ENCODE assay signal across 8 mouse cellular contexts in genomic region chr5:113929526-113929925, GRCm38 (mm10). TPM values are rescaled to one million over a fixed set of nuclear protein-coding genes. Genes with fewer than 3 reads are reported as not detected.
DNase-seq lines count a peak whose midpoint lies in the region; ATAC-seq and TF ChIP-seq lines count a peak whose summit lies in the region.
"Had no signal": no experiment of that assay in that cellular context is flagged by ENCODE, and none has a peak within 500 bp of the region (broad histone marks: within the 10 kb centered on the region; RNA-seq: fewer than 3 reads in every experiment).

No protein-coding gene starts in this region.

- H3K4me3 ChIP-seq in heart, embryonic 16.5 days (ENCODE audit: low read length): no peak overlapping the region
- H3K4me3 ChIP-seq in lung, embryonic 15.5 days: no peak overlapping the region
- H3K4me3 ChIP-seq in lung, adult 2 months (replicated peaks; ENCODE audit: extremely low read depth, low read depth, low read length): no peak overlapping the region
- no peak overlapping the region for H3K4me3 ChIP-seq in bone marrow macrophage, adult 2 months (ENCODE audit: insufficient read depth, low read length)
- no peak overlapping the region for H3K4me3 ChIP-seq in liver, postnatal 0 days (ENCODE audit: low read depth, low read length)

- peak overlapping the region; percentile 70 for H3K27ac ChIP-seq in heart, embryonic 16.5 days (ENCODE audit: low read length)
- H3K27ac ChIP-seq in lung, embryonic 15.5 days: peak overlapping the region; percentile 63
- peak overlapping the region; percentile 74 for H3K27ac ChIP-seq in bone marrow macrophage, adult 2 months (ENCODE audit: insufficient read depth, low read depth, low read length)
- 0 out of 2 replicates have a peak overlapping the region, but pooled peaks have one; percentile 29 for H3K27ac ChIP-seq in liver, postnatal 0 days (ENCODE audit: low read depth)

- peak overlapping the region; percentile 5; the same call in 1 of the 2 replicates for H3K4me2 ChIP-seq in heart, embryonic 16.5 days (ENCODE audit: low read depth, low read length)
- H3K4me2 ChIP-seq in lung, embryonic 15.5 days: peak overlapping the region; percentile 36; the same call in 1 of the 2 replicates
- no peak overlapping the region for H3K4me2 ChIP-seq in liver, postnatal 0 days (ENCODE audit: low read depth, low read length)

- H3K36me3 ChIP-seq in heart, embryonic 16.5 days (ENCODE audit: control insufficient read depth, insufficient read depth): no peaks in the 10 kb centered on the region
- no peaks in the 10 kb centered on the region for H3K36me3 ChIP-seq in lung, embryonic 15.5 days
- H3K36me3 ChIP-seq in liver, postnatal 0 days (replicated peaks; ENCODE audit: insufficient read depth, low read length): no peaks in the 10 kb centered on the region

- TF ChIP-seq POLR2A in lung, adult 2 months (IDR thresholded peaks at IDR 0.05; ENCODE audit: borderline replicate concordance, extremely low read depth, low read depth, low read length): no peak
- TF ChIP-seq POLR2A in bone marrow macrophage, adult 2 months (IDR thresholded peaks at IDR 0.05; ENCODE audit: borderline replicate concordance, low read depth, low read length): no peak

- no peak for DNase-seq in heart, postnatal 36 days
- no peak for DNase-seq in lung, adult 2 months
- DNase-seq in liver, postnatal 0 days: no peak
- no peak for DNase-seq in left cerebral cortex, adult 18-20 months (ENCODE audit: low spot score in 2 of 2)
- DNase-seq: cerebellum, adult 18-20 months had no signal

- ATAC-seq in heart, embryonic 16.5 days (replicated peaks; ENCODE audit: extremely low read depth, insufficient read depth, low FRiP score): no peak
- no peak for ATAC-seq in lung, embryonic 15.5 days (ENCODE audit: borderline replicate concordance, extremely low read depth, low FRiP score, low TSS enrichment)
- no peak for ATAC-seq in liver, postnatal 0 days

- WGBS in heart, embryonic 16.5 days: 59% methylated on average over 10 of the region's 10 CpGs
- WGBS in lung, embryonic 15.5 days: 63% methylated on average over 10 of the region's 10 CpGs
- 63% methylated on average over 10 of the region's 10 CpGs for WGBS in lung, adult 2 months
- WGBS in liver, postnatal 0 days (ENCODE audit: insufficient replicate concordance): 63% methylated on average over 10 of the region's 10 CpGs

- H3K27me3 ChIP-seq in heart, embryonic 16.5 days (ENCODE audit: control insufficient read depth, insufficient read depth, low read length): no peaks in the 10 kb centered on the region
- no peaks in the 10 kb centered on the region for H3K27me3 ChIP-seq in lung, embryonic 15.5 days
- H3K27me3 ChIP-seq in liver, postnatal 0 days (ENCODE audit: insufficient read depth, low read length): no peaks in the 10 kb centered on the region

- no peak for TF ChIP-seq EP300 in liver, postnatal 0 days (IDR thresholded peaks at IDR 0.05; ENCODE audit: low read depth)

- intact Hi-C loops in heart, postnatal 36 days (cut with DNase I): loop anchor here (2.0 kb wide), 1 partner anchor 19 kb away; no protein-coding TSS in a partner anchor

- peaks cover 13% of the 10 kb centered on the region for H3K4me1 ChIP-seq in heart, embryonic 16.5 days (ENCODE audit: control insufficient read depth, insufficient read depth, low read length)
- H3K4me1 ChIP-seq in lung, embryonic 15.5 days: peaks cover 19% of the 10 kb centered on the region
- peaks cover 9% of the 10 kb centered on the region for H3K4me1 ChIP-seq in lung, adult 2 months (ENCODE audit: control insufficient read depth, insufficient read depth, low read length)
- H3K4me1 ChIP-seq in bone marrow macrophage, adult 2 months (ENCODE audit: control insufficient read depth, insufficient read depth, low read length): peaks cover 12% of the 10 kb centered on the region
- no peaks in the 10 kb centered on the region for H3K4me1 ChIP-seq in liver, postnatal 0 days (ENCODE audit: insufficient read depth)

- no peak overlapping the region for H3K9ac ChIP-seq in heart, embryonic 16.5 days (ENCODE audit: low read length)
- H3K9ac ChIP-seq in lung, embryonic 15.5 days: no peak overlapping the region
- H3K9ac ChIP-seq in liver, postnatal 0 days (replicated peaks): no peak overlapping the region

- H3K9me3 ChIP-seq in heart, embryonic 16.5 days (replicated peaks; ENCODE audit: control insufficient read depth, low read length): peaks cover 9% of the 10 kb centered on the region
- no peaks in the 10 kb centered on the region for H3K9me3 ChIP-seq in lung, embryonic 15.5 days
- H3K9me3 ChIP-seq in liver, postnatal 0 days (ENCODE audit: low read length): no peaks in the 10 kb centered on the region

- no peak for TF ChIP-seq CTCF in lung, adult 2 months (IDR thresholded peaks at IDR 0.05; ENCODE audit: insufficient read depth, low read length)
- TF ChIP-seq CTCF in bone marrow macrophage, adult 2 months (IDR thresholded peaks at IDR 0.05; ENCODE audit: low read depth, low read length): no peak
- TF ChIP-seq CTCF in liver, postnatal 0 days (IDR thresholded peaks at IDR 0.05; ENCODE audit: low read depth): no peak

RNA-seq across cellular contexts. Expression of gene Coro1c, which starts 21.0 kb away (rescaled TPM):
- 85.9 and 89.0 TPM in 2 replicates for polyA plus RNA-seq in heart, embryonic 16.5 days (2015; fragmentation: Nextera tagmentation; extraction: Ambion mirVana)
- 10 to 100 TPM; 34.3 to 37.5 TPM for total RNA-seq in heart, postnatal 36 days (2021)
- polyA plus RNA-seq in lung, embryonic 15.5 days (2015; fragmentation: Nextera tagmentation; extraction: Ambion mirVana): 143 and 144 TPM in 2 replicates
- polyA plus RNA-seq in lung, adult 2 months (2012; rRNA removed): 86.7 and 104 TPM in 2 replicates
- polyA plus RNA-seq in bone marrow macrophage, adult 2 months (2012; ENCODE audit: insufficient read depth, insufficient read length, missing spikeins): 156 and 194 TPM in 2 replicates
- 23.6 and 27.6 TPM in 2 replicates for polyA plus RNA-seq in liver, postnatal 0 days (2015; fragmentation: Nextera tagmentation; extraction: Ambion mirVana)
- 10 to 100 TPM; 86.7 to 88.5 TPM for total RNA-seq in left cerebral cortex, adult 18-20 months (2021)
